Mouse (Mus musculus) liver, embryonic 14.5 days (tissue): ENCODE results near the gene Eif2b3. TPM values are rescaled to one million over a fixed set of nuclear protein-coding genes. Genes with fewer than 3 reads are reported as not detected.

Source experiments
- ATAC-seq: fragments of 200-750 bp; cut with Nextera tagmentation; 2 replicates; pipeline ENCODE4 v1.8.0; 2017; ENCODE audit warnings: moderate number of reproducible peaks, mild to moderate bottlenecking, moderate library complexity; ENCODE audit not compliant: insufficient read depth
- DNase-seq, 3 experiments: peaks; one replicate each; pipeline ENCODE4 v3.0.0-alpha.2; 2012 to 2013; ENCODE audit warnings: low read depth in 3 of 3, low spot score in 3 of 3
- H3K27ac ChIP-seq: fragments of 300-500 bp; sonication (generic); 2 replicates; pipeline ENCODE4 v1.5.1; 2014; ENCODE audit warnings: moderate library complexity, mild to moderate bottlenecking, control low read depth, inconsistent platforms
- H3K27me3 ChIP-seq: fragments of 300-500 bp; sonication (generic); 2 replicates; pipeline ENCODE4 v1.6.1; 2014; ENCODE audit warnings: mild to moderate bottlenecking, low read length, moderate library complexity; ENCODE audit not compliant: control insufficient read depth, insufficient read depth
- H3K36me3 ChIP-seq: fragments of 300-500 bp; sonication (generic); replicated peaks from 2 replicates; pipeline ENCODE4 v1.6.1; 2014; ENCODE audit warnings: low read depth; ENCODE audit not compliant: control insufficient read depth, insufficient read depth
- H3K4me1 ChIP-seq, 2 experiments: fragments of 200-500 bp in 1 of 2; fragments of 300-500 bp in 1 of 2; sonication (generic) in 1 of 2; replicated peaks; 2 replicates each; pipeline ENCODE4 v1.6.1; 2012 to 2014; ENCODE audit warnings: antibody characterized with exemption in 1 of 2, inconsistent platforms in 1 of 2, low read length in 1 of 2; ENCODE audit not compliant: control insufficient read depth in 2 of 2, insufficient read depth in 2 of 2
- H3K4me2 ChIP-seq: fragments of 300-500 bp; sonication (generic); 2 replicates; pipeline ENCODE4 v1.6.1; 2014; ENCODE audit warnings: low read depth, mild to moderate bottlenecking, control low read depth, moderate library complexity
- H3K4me3 ChIP-seq, 2 experiments: fragments of 200-500 bp in 1 of 2; fragments of 300-500 bp in 1 of 2; sonication (generic) in 1 of 2; 2 replicates each; pipeline ENCODE4 v1.5.1; 2012 to 2014; ENCODE audit warnings: low read depth in 2 of 2, low read length in 2 of 2, mild to moderate bottlenecking in 2 of 2, control low read depth in 1 of 2, inconsistent platforms in 1 of 2, moderate library complexity in 1 of 2; ENCODE audit not compliant: insufficient read depth in 1 of 2
- H3K9ac ChIP-seq: fragments of 300-500 bp; sonication (generic); replicated peaks from 2 replicates; pipeline ENCODE4 v1.6.1; 2014; ENCODE audit warnings: mild to moderate bottlenecking, control low read depth, moderate library complexity
- H3K9me3 ChIP-seq: fragments of 300-500 bp; sonication (generic); 2 replicates; pipeline ENCODE4 v1.6.1; 2016; ENCODE audit warnings: low read length, mixed read lengths; ENCODE audit not compliant: control insufficient read depth
- CTCF ChIP-seq: IDR thresholded peaks from 2 replicates; pipeline ENCODE4 v1.5.1; 2016; ENCODE audit warnings: antibody characterized with exemption, low read depth, control low read depth
- EP300 ChIP-seq: IDR thresholded peaks from 2 replicates; pipeline ENCODE4 v1.6.1; 2016; ENCODE audit warnings: antibody characterized with exemption, low read depth
- WGBS: fragments of 180-500 bp; shearing (Covaris S2); extraction: QIAGEN DNeasy Blood & Tissue Kit; methylation state at CpG from one replicate; pipeline ENCODE4 v1.1.7; 2014; ENCODE audit not compliant: insufficient replicate concordance; 5-methylcytosine and 5-hydroxymethylcytosine counted together
- polyA plus RNA-seq, 2 experiments: library from polyadenylated mRNA; depleted of rRNA in 1 of 2; stranded (reverse) in 1 of 2; unstranded in 1 of 2; fragments of >200 nt; fragmentation: Nextera tagmentation in 1 of 2; extraction: Ambion mirVana in 1 of 2; gene quantifications; 2 replicates each; pipeline versions ENCODE4 v1.2.1 to v1.2.3; 2012 to 2014

Eif2b3 gene
- polyA plus RNA-seq, 2 experiments: 17.3 to 32.7 TPM

DNA sequence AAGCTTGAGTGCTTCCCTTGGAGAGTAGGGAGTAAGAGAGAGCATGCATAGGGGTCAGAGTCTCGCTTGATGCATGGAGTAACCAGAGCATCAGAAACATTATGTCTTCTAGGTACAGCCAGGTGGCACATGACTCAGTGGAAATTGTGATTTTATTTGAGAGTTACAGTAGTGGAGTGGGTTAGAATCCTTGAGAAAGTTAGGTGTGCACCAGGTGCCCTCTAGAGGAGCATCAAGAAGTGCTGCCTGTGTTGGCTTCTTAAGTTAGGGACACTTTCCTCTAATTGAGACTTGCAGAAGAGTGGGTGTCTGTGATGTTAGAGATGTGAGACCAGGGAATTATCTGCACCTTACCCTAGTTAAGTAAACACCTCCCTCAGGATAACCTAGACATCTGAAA lies 11.9 kb downstream of the Eif2b3 start:
- Histone ChIP-seq H3K27me3 (no peaks in the 10 kb centered on the region), H3K36me3 (peaks cover 11% of the 10 kb centered on the region), H3K9ac (no peak overlapping the region), H3K4me3 (no peak overlapping the region), H3K27ac (no peak overlapping the region), H3K4me2 (no peak overlapping the region), H3K4me1 (no peaks in the 10 kb centered on the region), H3K9me3 (no peaks in the 10 kb centered on the region)
- DNase-seq: no peak
- TF ChIP-seq EP300: no peak
- peak; percentile 37 for TF ChIP-seq CTCF
- WGBS: 84% methylated on average over 1 of the region's 1 CpGs
- no peak for ATAC-seq

DNA sequence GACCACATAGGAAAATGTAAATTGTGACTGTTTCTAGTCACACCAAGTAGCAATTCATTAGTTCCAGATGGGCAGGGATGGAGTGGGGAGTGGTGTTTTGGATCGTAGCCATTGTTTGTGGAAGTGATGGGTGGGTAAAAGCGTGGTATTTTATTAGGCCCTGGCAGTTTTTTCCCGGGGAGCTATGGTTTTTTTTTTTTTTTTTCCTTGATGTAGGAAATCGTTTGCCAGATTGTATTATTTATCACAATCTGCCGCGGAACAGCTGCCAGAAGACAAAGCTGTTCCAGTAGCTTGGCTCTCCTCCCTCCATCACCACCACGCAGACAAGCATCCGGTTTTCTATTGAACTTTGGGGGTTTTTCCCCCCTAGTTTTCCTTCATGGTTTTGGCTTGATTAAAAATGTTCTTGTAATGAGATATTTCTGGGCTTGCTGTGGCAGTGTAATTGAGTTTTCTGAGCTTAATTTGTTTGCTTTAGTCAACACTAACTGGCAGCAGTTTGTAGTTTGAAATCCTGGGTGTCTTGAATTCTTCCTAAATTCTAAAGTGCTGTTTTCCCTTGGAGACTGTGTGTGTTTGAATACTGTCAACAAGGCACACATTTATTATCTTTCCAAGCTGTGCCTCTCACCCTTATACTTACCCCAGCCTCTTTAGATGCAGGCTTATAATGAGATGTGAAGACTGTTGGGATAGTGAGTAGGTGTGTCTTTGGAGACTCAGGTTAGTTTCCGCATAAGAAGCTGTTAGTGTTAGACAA lies 20.9 kb downstream of the Eif2b3 start:
- DNase-seq (no peak), ATAC-seq (no peak)
- no peaks in the 10 kb centered on the region for H3K9me3 ChIP-seq
- no peak overlapping the region for H3K4me2 ChIP-seq
- H3K4me3 ChIP-seq: no peak overlapping the region
- 71% methylated on average over 9 of the region's 9 CpGs for WGBS
- H3K36me3 ChIP-seq: peaks cover 2% of the 10 kb centered on the region; the same call in 1 of the 2 replicates
- H3K27me3 ChIP-seq: no peaks in the 10 kb centered on the region
- no peak overlapping the region for H3K9ac ChIP-seq
- peaks cover 2% of the 10 kb centered on the region in 2 experiments; a peak in 1 of 4 replicates for H3K4me1 ChIP-seq
- TF ChIP-seq CTCF: no peak
- TF ChIP-seq EP300: no peak
- no peak overlapping the region for H3K27ac ChIP-seq

GRCm38 (mm10) chr4:117040791-117041190 lies 21.6 kb downstream of the Eif2b3 start:
- H3K27ac ChIP-seq: no peak overlapping the region; the same call in 1 of the 2 replicates
- no peak overlapping the region for H3K4me2 ChIP-seq
- no peaks in the 10 kb centered on the region for H3K9me3 ChIP-seq
- DNase-seq (no peak), ATAC-seq (no peak)
- H3K36me3 ChIP-seq: peaks cover 2% of the 10 kb centered on the region; the same call in 1 of the 2 replicates
- WGBS: 58% methylated on average over 1 of the region's 1 CpGs
- no peaks in the 10 kb centered on the region for H3K27me3 ChIP-seq
- H3K4me3 ChIP-seq: no peak overlapping the region
- no peak for TF ChIP-seq CTCF
- no peak for TF ChIP-seq EP300
- H3K4me1 ChIP-seq: peaks cover 2% of the 10 kb centered on the region in 2 experiments; a peak in 1 of 4 replicates
- no peak overlapping the region for H3K9ac ChIP-seq

DNA sequence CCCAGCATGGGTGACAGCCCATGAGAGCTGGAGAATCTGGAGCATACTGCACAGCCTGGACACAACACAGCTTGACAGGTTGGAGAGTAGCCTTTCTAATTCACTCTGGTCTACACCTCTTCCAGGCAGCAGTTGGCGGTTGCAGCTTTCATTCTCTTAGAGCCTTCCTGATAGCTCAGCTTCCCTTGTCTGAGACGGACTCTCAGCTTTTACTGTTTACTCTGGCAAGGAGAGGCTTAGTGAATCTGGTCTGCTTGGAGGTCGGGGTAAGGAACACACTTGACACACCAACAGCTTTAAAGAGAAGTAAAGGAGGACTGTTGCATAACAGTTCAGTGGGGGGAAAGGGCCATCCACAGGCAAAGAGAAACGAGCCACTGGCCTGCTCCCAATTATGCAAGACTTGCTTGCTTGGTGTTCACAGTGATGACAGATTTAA lies 22.1 kb downstream of the Eif2b3 start:
- Histone ChIP-seq H3K4me3 (no peak overlapping the region), H3K9me3 (no peaks in the 10 kb centered on the region), H3K4me1 (peaks cover 2% of the 10 kb centered on the region in 2 experiments; a peak in 1 of 4 replicates), H3K27ac (no peak overlapping the region), H3K36me3 (peaks cover 2% of the 10 kb centered on the region; the same call in 1 of the 2 replicates), H3K4me2 (no peak overlapping the region; the same call in 1 of the 2 replicates), H3K9ac (no peak overlapping the region), H3K27me3 (no peaks in the 10 kb centered on the region)
- 46% methylated on average over 4 of the region's 4 CpGs for WGBS
- TF ChIP-seq CTCF (no peak), EP300 (no peak)
- ATAC-seq: no peak
- no peak for DNase-seq

DNA sequence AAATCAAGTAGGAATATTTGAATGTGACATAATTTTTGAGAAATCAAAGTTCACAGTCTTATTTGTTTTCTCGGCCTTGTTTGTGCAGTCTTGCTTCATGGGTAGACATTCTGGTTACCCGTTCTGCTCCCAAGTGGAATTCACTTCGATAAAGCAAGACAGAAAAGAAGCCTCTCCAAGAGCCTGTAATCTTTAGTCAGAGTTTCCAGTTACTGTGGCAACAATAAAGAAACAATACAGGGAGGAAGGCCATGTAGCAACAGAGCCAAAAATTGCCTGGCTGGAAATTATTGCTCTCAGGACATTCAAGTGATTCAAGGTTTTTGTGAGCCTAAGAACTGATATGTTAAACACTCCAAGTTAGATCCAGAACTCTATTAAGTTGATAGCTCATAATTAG lies 29.6 kb downstream of the Eif2b3 start:
- Histone ChIP-seq H3K9me3 (no peaks in the 10 kb centered on the region), H3K27ac (no peak overlapping the region), H3K4me1 (peaks cover under 1 to 2% of the 10 kb centered on the region in 2 experiments; a peak in 3 of 4 replicates), H3K4me3 (no peak overlapping the region), H3K36me3 (no peaks in the 10 kb centered on the region; the same call in 1 of the 2 replicates), H3K27me3 (no peaks in the 10 kb centered on the region), H3K4me2 (no peak overlapping the region), H3K9ac (no peak overlapping the region)
- no peak for TF ChIP-seq EP300
- TF ChIP-seq CTCF: no peak
- no peak for ATAC-seq
- DNase-seq: no peak
- WGBS: 76% methylated on average over 3 of the region's 3 CpGs
